Mouse (Mus musculus): Measurements from ENCODE around the gene Pank3.

Gene Pank3

GRCm38 (mm10) chr11:35769188-35769745, at the start of gene Pank3:
Gene Pank3 (plus strand): TSS chr11:35769484.
- DNase-seq, result peak; percentile 98

GRCm38 (mm10) chr11:35723876-35724275, 45.4 kb upstream of the Pank3 start:
- DNase-seq, result no peak

- DNase-seq, result no peak
Observed at GRCm38 (mm10) chr11:35726341-35726846, 42.9 kb upstream of the Pank3 start.

- DNase-seq, result no peak
Observed at GRCm38 (mm10) chr11:35728200-35728599, 41.1 kb upstream of the Pank3 start.

DNA sequence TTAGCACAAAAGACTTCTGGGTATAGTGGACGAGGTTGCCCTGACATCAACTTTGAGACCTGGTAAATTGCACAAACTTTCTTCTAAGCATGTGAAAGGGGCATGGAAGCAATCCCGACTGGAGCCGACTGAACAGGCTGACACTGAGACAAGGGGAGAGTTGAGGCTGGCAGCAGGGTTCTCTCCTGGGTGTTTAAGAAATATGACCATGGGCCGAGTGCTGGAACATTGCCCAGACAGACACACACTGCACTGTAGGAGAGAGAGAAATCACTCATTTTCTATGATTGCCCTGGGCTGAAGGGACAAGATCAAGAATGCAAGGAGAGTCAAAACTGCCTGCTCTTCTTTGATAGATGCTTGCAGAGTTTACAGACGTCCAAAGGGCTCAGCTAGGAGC, 40.1 kb upstream of the Pank3 start:
- DNase-seq, result no peak

GRCm38 (mm10) chr11:35732366-35732765, 36.9 kb upstream of the Pank3 start:
- DNase-seq, result no peak

DNA sequence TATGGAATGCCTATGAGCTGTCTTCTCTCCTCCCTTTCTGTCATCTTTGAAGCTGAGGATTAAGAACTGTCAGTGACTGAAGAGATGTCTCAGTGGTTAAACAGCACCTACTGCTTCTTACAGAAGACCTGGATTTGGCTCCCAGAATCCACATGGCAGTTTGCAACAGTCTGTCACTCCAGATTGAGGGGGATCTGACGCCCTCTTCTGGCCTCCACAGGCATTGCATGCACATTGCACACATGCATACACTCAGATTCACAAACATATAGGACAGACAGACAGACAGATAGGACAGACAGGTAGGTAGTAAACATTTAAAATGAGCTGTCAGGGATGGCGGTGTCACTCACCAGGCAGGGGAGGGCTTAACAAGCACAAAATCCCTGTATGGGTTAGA, 32.5 kb upstream of the Pank3 start:
- no peak for DNase-seq

DNA sequence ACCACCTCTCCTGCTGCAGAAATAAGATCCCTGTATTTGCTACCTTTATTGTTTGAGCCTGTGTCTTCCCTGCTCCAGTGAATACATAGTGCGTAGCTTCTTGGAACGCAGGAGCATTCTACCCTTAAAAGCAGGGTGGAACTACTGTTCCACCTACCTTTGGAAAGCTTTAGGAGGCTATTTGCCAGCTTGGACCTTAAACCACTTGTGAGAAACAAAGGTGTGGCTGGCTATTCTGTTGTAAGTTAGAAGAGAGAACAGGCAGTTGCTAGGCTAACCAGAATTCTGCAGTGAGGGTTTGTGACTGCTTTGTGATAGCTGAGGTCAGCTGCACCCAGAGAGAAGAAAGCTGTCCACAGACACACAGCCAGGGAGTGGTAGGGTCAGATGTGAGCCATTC, 32.0 kb upstream of the Pank3 start:
- DNase-seq, result no peak

- no peak for DNase-seq
Observed at GRCm38 (mm10) chr11:35738102-35738501, 31.2 kb upstream of the Pank3 start.

- no peak for DNase-seq
Observed at GRCm38 (mm10) chr11:35743586-35743985, 25.7 kb upstream of the Pank3 start.

GRCm38 (mm10) chr11:35744571-35744970, 24.7 kb upstream of the Pank3 start:
- no peak for DNase-seq

- no peak for DNase-seq
Observed at GRCm38 (mm10) chr11:35750578-35750977, 18.7 kb upstream of the Pank3 start.

- DNase-seq, result no peak
Observed at GRCm38 (mm10) chr11:35754906-35755418, 14.3 kb upstream of the Pank3 start.

- DNase-seq, result no peak
Observed at GRCm38 (mm10) chr11:35755546-35755945, 13.7 kb upstream of the Pank3 start.

DNA sequence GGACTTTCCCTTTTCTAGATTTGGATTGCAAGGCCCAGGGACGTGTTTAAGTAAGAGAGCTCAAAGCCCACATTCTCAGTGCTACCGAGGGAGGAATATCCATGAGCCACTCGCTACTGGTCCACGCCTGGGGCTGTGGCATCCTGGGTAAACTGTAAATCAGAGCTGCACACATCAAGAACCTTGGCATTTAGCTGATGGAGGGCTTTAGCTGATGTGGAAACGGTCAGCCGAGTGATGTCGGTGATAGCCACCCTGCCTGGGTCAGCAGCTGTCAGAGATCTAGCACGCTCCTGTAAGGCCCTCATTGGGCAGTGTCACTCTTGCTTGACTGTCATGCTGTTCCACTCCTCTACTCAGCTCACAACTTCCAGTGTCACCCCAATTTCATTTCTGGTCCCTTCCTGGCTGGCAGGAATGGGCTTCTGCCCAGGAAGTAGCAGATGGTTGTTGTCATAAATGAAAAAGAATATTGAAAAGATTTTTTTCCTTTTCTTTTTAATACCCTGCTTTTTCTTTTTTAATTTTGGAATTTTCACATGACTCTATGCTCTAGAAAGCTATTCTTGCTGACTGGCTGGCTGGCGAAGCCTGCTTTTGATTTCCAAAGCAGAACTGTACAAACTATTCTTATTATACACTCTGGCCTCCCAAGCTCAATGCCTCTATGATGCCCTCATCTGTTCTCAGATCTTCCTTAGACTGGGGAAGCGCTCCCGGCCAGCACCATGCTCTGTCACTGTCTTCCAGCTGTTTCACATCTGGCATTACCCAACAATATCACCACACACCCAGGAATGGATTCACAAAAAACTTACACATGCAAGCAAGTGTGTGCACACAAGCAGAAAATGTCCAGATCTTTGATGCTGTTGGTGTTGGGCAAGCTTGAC, 12.6 kb upstream of the Pank3 start:
- no peak for DNase-seq

DNA sequence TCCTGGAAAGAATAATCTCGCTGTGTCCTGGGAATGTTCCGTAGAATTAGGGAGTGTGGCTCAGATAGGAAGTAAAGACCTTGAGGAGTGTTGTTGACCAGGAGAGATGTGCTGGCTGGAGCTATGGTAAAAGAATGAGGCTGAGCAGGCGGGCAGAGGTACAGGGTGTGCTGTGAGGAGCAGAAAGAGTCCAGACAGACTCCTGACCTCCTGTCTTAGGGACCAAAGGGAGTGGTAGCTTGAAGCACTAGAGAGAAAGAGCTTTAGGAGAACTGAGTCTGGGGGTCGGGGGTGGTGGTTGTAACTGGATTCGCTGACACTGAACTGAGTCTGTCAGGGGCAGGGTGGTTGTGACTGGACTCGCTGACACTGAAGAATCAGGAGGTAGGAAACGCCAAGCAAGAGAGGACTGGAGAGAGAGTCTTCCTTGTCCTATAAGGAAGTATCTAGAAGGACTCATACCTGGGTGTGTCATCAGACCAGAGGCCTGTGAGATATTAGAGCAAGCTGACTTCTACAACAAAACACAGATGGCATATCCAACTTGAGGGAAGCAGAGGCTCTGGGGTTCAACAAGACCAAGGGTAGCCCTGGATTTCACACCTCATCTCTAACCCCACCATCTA, 9.2 kb upstream of the Pank3 start:
- DNase-seq, result no peak

DNA sequence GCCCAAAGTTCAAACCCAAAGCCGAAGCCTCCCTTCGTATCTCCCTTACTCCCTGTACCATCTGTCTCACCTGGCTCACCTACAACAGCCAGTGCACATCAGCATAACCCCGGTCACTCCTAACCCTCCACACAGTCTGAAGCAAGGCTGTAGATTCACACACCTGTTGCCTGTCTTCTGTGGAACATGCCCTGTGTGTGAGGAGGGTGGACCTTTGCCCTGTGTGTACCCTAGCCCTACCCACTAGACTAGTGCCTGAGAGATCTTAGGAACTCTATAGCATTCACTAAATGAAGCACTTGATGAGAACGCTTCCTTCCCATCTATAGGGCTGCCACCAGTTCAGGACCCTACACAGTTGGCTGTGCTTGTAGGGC, 8.7 kb upstream of the Pank3 start:
- no peak for DNase-seq

DNA sequence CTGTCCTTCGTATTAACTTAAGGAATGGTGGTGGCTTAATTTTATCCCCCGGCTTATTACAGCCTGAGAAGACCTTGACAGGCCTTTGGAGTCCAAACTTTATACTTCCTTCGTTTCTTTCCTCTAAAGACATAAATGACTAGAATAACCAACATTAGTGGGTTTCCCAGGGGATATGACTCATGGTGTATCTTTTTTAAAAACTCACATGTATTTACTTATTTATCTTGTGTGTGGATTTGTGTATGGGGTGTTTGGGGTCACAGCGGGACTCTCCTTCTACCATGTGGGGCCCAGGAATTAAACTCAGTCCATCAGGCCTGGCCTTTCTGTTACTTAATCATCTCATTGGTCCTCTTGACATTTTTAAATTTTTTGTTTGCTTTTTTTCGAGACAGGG, 2.4 kb upstream of the Pank3 start:
- no peak for DNase-seq

DNA sequence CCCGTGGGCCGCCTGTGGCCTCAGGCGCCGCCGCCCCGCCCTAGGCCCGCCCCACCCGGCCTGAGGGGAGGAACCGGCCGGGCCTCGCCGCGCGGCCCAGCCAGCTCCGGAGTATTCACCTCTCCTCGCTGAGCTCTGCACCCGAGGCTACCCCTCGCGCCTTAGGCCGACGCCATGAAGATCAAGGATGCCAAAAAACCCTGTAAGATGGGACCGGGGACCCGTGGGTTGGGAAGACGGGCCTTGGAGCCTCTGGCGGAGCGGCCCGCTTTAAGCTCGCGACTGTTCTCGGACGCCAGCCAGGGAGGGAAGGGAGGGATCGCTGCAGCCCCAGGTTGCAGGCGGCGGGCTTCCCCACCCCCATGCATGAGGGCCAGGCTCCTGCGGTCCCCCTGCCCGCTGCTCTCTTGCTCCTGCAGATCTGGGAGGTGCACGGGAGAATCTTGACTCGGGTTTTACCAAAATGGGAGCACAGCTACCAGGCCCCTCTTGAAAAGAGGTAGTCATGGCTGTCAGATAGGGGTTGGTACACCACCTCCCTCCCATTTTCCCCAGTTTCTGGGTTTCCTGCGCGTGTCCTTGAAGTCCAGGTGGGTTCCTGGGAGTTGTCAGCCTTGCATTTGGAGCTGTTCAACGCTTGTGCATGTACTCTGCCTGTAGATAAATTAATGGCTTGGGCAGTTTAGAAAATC, 608 bp downstream of the Pank3 start:
- DNase-seq, result peak; percentile 73

- no peak for DNase-seq
Observed at GRCm38 (mm10) chr11:35770741-35771504, 1.6 kb downstream of the Pank3 start.

DNA sequence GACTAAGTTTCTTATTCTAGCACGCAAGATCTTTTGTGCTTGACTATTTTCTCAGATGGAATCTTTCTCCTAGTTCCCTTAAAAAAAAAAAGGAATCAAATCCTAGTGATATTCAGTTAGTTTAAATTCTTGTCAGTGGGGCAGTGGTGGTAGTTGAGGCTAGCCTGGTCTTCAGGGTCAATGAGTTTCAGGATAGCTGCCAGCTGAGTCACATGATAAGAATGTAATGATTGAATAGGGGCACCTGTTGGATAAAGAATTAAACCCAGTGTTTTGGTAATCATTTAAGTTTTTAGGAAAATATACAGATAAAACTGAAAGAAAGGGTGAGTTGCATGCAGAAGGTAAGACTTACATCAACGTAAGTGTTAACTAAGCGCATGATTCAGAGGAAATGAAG, 6.3 kb downstream of the Pank3 start:
- no peak for DNase-seq

DNA sequence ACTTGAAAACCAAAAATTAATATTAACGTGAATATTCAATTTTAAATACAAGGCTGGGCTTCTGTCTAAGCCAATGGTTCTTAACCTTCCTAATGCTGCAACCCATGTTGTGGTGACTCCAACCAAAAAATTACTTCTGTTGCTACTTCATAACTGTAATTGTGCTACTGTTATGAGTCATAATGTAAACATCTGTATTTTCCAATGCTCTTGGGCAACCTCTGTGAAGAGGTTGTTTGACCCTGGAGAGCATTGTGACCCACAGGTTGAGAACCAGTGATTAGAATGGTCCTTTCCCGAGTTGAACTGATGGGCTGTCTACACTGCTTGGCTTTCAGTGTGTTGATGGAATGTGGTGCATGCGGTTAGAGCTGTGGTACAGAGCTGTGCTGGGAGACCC, 7.2 kb downstream of the Pank3 start:
- no peak for DNase-seq

Measured in cerebellum, adult 11 months (tissue).